Mouse (Mus musculus): Measurements from ENCODE around the gene Use1.

Gene Use1

DNA sequence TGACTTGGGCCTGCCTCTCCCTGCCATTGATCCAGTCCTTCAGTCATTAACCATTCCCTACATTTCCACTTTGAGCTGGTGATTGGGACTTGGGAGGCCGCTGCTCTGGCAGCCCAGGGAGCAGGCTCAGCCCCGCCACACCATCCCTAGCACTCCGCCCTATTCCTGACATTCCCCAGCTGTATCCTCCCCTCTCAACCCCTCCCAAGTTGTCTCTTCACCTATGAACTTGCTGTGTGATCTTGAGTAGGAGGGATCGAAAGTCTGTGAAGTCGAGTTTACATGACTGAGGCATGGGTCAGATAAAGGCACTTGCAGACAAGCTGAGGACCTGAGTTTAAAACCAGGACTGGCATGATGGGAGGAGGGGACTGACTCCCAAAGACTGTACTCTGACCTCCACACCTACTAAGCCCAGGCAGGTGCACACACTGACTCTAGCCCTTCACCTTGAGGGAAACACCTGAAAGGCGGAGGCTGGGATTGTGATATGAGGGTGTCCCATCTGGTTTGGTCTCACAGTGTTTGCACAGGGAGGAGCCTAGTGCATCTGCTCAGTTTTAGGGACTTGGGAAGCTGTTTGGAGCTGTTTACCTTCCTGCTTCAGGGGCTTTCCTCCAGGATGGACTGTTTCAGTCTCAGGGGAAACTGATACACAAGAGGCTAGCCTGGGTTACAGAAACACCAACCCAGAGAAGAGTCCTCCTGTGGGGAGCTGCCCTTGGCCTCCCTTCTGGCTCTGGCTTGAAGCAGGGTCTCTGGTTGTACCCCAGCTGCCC is 36.6 kb downstream of the Use1 start:
- no peak for DNase-seq

DNA sequence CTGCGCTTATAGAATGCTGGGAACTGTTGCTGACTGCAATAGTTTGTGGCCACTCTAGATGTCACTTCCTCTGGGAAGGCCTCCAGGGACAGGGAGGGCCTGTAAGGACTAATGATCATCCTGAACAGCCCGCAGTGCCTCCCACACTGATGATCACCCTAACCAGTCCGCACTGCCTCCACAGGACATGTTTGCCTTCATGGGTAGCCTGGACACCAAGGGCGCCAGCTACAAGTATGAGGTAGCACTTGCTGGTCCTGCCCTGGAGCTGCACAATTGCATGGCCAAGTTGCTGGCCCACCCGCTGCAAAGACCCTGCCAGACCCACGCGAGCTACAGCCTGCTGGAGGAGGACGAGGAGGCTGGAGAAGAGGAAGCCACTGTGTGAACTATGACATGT is 37.4 kb downstream of the Use1 start:
- no peak for DNase-seq

DNA sequence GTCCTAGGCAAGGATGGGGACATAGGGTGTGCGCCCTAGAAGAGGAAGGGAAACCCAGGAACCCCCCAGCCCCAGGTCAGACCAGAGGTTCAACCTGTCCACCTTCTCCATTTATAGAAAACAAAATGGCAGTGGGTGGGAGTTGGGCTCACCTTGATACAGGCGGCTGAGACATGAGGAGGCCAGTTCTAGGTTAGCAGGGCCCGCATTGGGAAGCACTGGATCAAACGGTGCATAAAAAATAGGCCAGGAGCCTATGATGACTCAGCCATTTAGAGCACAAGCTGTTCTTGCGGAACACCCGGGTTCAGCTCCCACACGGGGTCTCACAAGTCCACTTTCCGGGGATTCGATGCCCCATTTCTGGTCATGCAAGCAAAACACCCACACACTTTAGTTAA is 38.3 kb downstream of the Use1 start:
- peak; percentile 33 for DNase-seq

DNA sequence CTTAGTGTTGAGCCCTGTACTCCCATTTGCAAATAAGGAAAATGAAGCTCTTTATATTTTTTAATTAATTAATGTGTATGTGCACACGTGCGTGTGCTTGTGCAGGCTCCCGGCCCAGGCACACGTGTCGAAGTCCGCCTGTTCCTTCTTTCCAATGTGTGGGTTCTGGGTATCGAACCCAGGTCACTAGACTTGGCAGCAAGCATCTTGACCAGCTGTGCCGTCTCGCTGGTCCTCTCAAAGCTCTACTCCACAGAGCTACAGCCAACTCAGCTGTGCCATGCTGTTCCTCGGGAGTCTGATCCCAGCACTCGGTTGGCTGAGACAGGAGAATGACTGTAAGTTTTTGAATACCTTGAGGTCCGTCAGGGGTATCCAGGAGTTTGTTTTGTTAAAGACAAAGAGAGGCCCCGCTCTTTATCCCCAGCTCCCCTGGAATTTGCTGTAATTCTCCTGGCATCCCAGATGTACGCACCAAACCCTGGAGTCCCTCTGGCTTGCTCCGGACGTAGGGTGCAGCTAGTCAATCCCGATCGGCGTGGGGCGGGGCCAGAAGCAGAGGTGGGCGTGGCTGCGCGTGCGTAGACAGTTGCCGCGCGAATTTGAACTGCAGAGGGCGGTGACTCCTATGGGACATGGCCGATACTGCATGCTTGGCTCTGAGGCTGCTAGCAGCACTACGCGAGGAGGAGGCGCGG is 38.9 kb downstream of the Use1 start, which contains the start of gene Ankle1:
Gene Ankle1 (plus strand): TSS at position 610 of the 698 bp plus-strand sequence.
- DNase-seq, result peak; percentile 94

GRCm38 (mm10) chr8:71406099-71407015 is 39.7 kb downstream of the Use1 start:
- DNase-seq, result peak; percentile 71

GRCm38 (mm10) chr8:71407441-71407840 is 40.8 kb downstream of the Use1 start:
- no peak for DNase-seq

DNA sequence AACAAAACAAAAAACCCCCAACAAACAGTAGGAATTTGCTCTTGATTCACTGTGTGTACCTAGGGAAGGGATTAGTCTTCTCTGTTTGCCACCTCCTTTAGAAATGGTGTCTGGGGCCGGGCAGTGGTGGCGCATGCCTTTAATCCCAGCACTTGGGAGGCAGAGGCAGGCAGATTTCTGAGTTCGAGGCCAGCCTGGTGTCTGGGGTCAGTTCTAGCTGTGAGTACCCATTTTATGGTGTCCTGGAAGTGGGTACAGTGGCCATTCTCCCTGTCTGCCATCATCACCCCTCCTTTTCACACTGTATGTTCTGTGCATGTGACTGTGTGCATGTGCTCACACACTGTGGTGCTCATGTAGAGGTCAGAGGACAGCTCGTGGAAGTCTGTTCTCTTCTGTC is 41.6 kb downstream of the Use1 start:
- no peak for DNase-seq

DNA sequence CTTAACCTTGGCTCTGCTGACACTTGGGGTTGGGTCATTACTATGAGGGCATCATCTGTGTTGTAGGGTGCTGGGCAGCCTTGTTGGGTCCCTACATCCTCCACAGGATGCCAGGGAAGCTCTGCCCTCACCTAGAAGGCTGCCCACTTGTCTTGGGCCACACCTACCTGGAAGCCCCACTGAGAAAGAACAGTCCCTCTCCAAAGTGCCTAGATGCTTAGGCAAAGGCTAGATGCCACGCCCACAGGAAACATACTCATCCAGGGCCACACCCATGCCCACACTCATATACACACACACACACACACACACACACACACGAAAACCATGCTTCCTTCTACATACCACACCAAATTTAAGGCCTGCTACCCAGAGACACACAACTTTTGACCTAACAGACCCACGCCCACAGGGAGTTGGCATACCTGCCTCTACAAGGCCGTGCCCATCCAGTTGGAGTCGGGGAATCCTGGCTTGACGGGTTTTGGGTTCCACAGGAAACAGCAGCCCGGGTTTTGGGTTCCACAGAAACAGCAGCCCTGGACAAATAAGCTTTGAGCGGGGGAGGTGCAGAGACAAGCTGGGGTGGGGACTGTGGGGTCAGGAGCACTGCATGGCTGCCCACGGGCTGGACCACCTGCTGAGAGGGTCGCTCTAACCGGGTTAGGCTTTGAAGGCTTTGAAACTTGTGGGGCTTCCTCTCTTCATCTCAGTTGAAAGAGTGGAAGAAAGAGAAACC is 45.1 kb downstream of the Use1 start:
- no peak for DNase-seq

Measured in kidney, adult 11 months (tissue).